Mouse (Mus musculus): Measurements from ENCODE around the gene Olfr885. TPM values are rescaled to one million over a fixed set of nuclear protein-coding genes. Genes with fewer than 3 reads are reported as not detected.

Gene Olfr885
- total RNA-seq (2021) = not detected
- long read RNA-seq, experiment 1 = 0 reads
- long read RNA-seq, experiment 2 = 0 reads

- intact Hi-C loops (cut with DNase I; ENCODE audit: low total_unique reads) = no loop called here
- DNase-seq = no peak
Observed at GRCm38 (mm10) chr9:38061022-38061421, at the start of gene Olfr885. TSS of gene Olfr885 (plus strand) at chr9:38061322.

GRCm38 (mm10) chr9:38025508-38025907 lies 35.6 kb upstream of the Olfr885 start, which contains the start of gene Olfr883:
TSS of gene Olfr883 (plus strand) at chr9:38025808.
- no peak for DNase-seq
- intact Hi-C loops (cut with DNase I; ENCODE audit: low total_unique reads) = no loop called here

- no peak for DNase-seq
- intact Hi-C loops (cut with DNase I; ENCODE audit: low total_unique reads) = no loop called here
Observed at GRCm38 (mm10) chr9:38046255-38046654, 14.9 kb upstream of the Olfr885 start, which contains the start of gene Olfr884. TSS of gene Olfr884 (plus strand) at chr9:38046555.

- intact Hi-C loops (cut with DNase I; ENCODE audit: low total_unique reads) = no loop called here
- DNase-seq = no peak
Observed at GRCm38 (mm10) chr9:38083772-38084171, 22.6 kb downstream of the Olfr885 start, which contains the start of gene Olfr887. TSS of gene Olfr887 (plus strand) at chr9:38084072.

- DNase-seq = no peak
- intact Hi-C loops (cut with DNase I; ENCODE audit: low total_unique reads) = no loop called here
Observed at GRCm38 (mm10) chr9:38107828-38108227, 46.7 kb downstream of the Olfr885 start, which contains the start of gene Olfr888. TSS of gene Olfr888 (plus strand) at chr9:38108128.

Other genes with a start within 250 kb of the Olfr885 start
- not detected for gene Olfr877, start 207.1 kb upstream of the Olfr885 start, total RNA-seq (2021)
- not detected for gene Olfr145, start 164.6 kb upstream of the Olfr885 start, total RNA-seq (2021)
- gene Olfr878, start 143.5 kb upstream of the Olfr885 start, total RNA-seq (2021) = not detected
- not detected for gene Olfr881, start 69.5 kb upstream of the Olfr885 start, total RNA-seq (2021)
- not detected for gene Olfr883, start 35.5 kb upstream of the Olfr885 start, total RNA-seq (2021)
- gene Olfr884, start 14.8 kb upstream of the Olfr885 start, total RNA-seq (2021) = not detected
- not detected for gene Olfr887, start 22.8 kb downstream of the Olfr885 start, total RNA-seq (2021)
- not detected for gene Olfr888, start 46.8 kb downstream of the Olfr885 start, total RNA-seq (2021)
- gene Olfr889, start 53.9 kb downstream of the Olfr885 start, total RNA-seq (2021) = not detected
- gene Olfr890, start 81.2 kb downstream of the Olfr885 start, total RNA-seq (2021) = not detected
- not detected for gene Olfr891, start 119.5 kb downstream of the Olfr885 start, total RNA-seq (2021)
- gene Olfr893, start 147.0 kb downstream of the Olfr885 start, total RNA-seq (2021) = not detected
- gene Olfr894, start 156.7 kb downstream of the Olfr885 start, total RNA-seq (2021) = not detected
- not detected for gene Olfr143, start 191.5 kb downstream of the Olfr885 start, total RNA-seq (2021)
- not detected for gene Olfr895, start 206.5 kb downstream of the Olfr885 start, total RNA-seq (2021)
- gene Olfr896-ps1, start 229.8 kb downstream of the Olfr885 start, total RNA-seq (2021) = not detected

Data from gastrocnemius, postnatal 14 days (tissue).